Mouse (Mus musculus) hindbrain, embryonic 11.5 days (tissue): ENCODE measurements at regions not wholly inside any gene's neighbourhood (a gene's known extent, or its start where the extent isn't known, plus 50 kb on each side); places are given as distances from the start of the nearest gene placed in this dataset.

Source experiments
- ATAC-seq: fragments of 200-750 bp; cut with Nextera tagmentation; 2 replicates; pipeline ENCODE4 v1.8.0; 2017; ENCODE audit warnings: mild to moderate bottlenecking, moderate TSS enrichment, moderate library complexity; ENCODE audit not compliant: low FRiP score
- DNase-seq: peaks from one replicate; pipeline ENCODE4 v3.0.0-alpha.2; 2015; ENCODE audit warnings: low spot score
- H3K27ac ChIP-seq: fragments of 300-500 bp; sonication (generic); 2 replicates; pipeline ENCODE4 v1.5.1; 2014; ENCODE audit warnings: mild to moderate bottlenecking, low read depth, low read length
- H3K27me3 ChIP-seq: fragments of 300-500 bp; sonication (generic); 2 replicates; pipeline ENCODE4 v1.6.1; 2014; ENCODE audit warnings: mild to moderate bottlenecking, low read length, moderate library complexity, mixed read lengths; ENCODE audit not compliant: control insufficient read depth, insufficient read depth
- H3K36me3 ChIP-seq: fragments of 300-500 bp; sonication (generic); 2 replicates; pipeline ENCODE4 v1.6.1; 2014; ENCODE audit warnings: mild to moderate bottlenecking, low read length, moderate library complexity, mixed read lengths; ENCODE audit not compliant: control insufficient read depth, insufficient read depth
- H3K4me1 ChIP-seq: fragments of 300-500 bp; sonication (generic); replicated peaks from 2 replicates; pipeline ENCODE4 v1.6.1; 2014; ENCODE audit warnings: low read length, mixed read lengths; ENCODE audit not compliant: control insufficient read depth, insufficient read depth
- H3K4me2 ChIP-seq: fragments of 300-500 bp; sonication (generic); replicated peaks from 2 replicates; pipeline ENCODE4 v1.6.1; 2014; ENCODE audit warnings: mild to moderate bottlenecking, low read depth, low read length
- H3K4me3 ChIP-seq: fragments of 300-500 bp; sonication (generic); 2 replicates; pipeline ENCODE4 v1.5.1; 2014; ENCODE audit warnings: low read depth, low read length
- H3K9ac ChIP-seq: fragments of 300-500 bp; sonication (generic); 2 replicates; pipeline ENCODE4 v1.6.1; 2014; ENCODE audit warnings: low read depth, low read length
- H3K9me3 ChIP-seq: fragments of 300-500 bp; sonication (generic); 2 replicates; pipeline ENCODE4 v1.6.1; 2016; ENCODE audit warnings: low read length; ENCODE audit not compliant: control insufficient read depth
- WGBS: fragments of 180-500 bp; shearing (Covaris S2); extraction: QIAGEN DNeasy Blood & Tissue Kit; methylation state at CpG from one replicate; pipeline ENCODE4 v1.1.7; 2014; 5-methylcytosine and 5-hydroxymethylcytosine counted together

- Histone ChIP-seq H3K27me3 (no peaks in the 10 kb centered on the region), H3K4me1 (no peaks in the 10 kb centered on the region), H3K9ac (no peak overlapping the region), H3K9me3 (no peaks in the 10 kb centered on the region), H3K36me3 (no peaks in the 10 kb centered on the region), H3K4me2 (no peak overlapping the region), H3K27ac (no peak overlapping the region), H3K4me3 (no peak overlapping the region)
- DNase-seq (no peak), ATAC-seq (no peak)
- 78% methylated on average over 3 of the region's 3 CpGs for WGBS
Measured at GRCm38 (mm10) chr15:37166744-37167143, 159.2 kb upstream of the Zfp706 start.

DNA sequence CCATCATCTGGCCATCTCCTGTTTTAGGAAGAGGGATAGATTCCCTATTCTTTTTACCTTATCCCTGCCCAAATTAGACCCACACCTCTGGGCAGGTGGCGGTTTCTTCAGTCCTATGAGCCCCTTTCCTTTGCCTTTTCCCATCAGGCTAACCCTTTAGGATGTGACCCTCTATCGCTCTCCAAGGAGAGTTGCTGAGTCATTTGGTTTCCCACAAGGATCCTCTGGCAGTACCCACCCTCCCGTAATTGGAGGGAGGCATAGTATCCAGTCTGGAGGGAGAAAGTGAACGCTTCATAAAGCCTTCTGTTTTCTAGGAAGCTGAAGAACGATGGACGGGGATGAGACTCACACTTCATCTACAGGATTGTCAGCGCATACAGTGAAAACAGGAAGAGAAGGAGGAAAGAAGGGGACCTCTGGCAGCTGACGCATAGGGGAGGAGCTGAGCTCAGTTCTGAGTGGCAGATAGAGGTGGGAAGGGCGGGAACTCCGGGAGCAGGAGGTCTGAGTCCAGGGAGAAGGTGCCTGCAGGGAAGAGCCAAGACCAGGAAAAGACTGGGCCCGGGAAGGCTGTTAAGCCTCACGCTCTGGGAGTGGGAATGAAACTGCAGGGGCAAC, 158.4 kb upstream of the Zfp706 start:
- H3K4me3 ChIP-seq: no peak overlapping the region
- no peak overlapping the region for H3K27ac ChIP-seq
- H3K9me3 ChIP-seq: no peaks in the 10 kb centered on the region
- H3K36me3 ChIP-seq: no peaks in the 10 kb centered on the region
- ATAC-seq (no peak), DNase-seq (peak; percentile 7)
- no peak overlapping the region for H3K9ac ChIP-seq
- 23% methylated on average over 12 of the region's 12 CpGs for WGBS
- no peaks in the 10 kb centered on the region for H3K27me3 ChIP-seq
- no peak overlapping the region for H3K4me2 ChIP-seq
- H3K4me1 ChIP-seq: no peaks in the 10 kb centered on the region

GRCm38 (mm10) chr15:37165216-37165615, 157.6 kb upstream of the Zfp706 start:
- Histone ChIP-seq H3K4me1 (no peaks in the 10 kb centered on the region), H3K9ac (no peak overlapping the region), H3K36me3 (no peaks in the 10 kb centered on the region), H3K4me2 (no peak overlapping the region), H3K9me3 (no peaks in the 10 kb centered on the region), H3K27me3 (no peaks in the 10 kb centered on the region), H3K27ac (no peak overlapping the region), H3K4me3 (no peak overlapping the region)
- no peak for DNase-seq
- WGBS: 37% methylated on average over 2 of the region's 2 CpGs
- ATAC-seq: no peak

DNA sequence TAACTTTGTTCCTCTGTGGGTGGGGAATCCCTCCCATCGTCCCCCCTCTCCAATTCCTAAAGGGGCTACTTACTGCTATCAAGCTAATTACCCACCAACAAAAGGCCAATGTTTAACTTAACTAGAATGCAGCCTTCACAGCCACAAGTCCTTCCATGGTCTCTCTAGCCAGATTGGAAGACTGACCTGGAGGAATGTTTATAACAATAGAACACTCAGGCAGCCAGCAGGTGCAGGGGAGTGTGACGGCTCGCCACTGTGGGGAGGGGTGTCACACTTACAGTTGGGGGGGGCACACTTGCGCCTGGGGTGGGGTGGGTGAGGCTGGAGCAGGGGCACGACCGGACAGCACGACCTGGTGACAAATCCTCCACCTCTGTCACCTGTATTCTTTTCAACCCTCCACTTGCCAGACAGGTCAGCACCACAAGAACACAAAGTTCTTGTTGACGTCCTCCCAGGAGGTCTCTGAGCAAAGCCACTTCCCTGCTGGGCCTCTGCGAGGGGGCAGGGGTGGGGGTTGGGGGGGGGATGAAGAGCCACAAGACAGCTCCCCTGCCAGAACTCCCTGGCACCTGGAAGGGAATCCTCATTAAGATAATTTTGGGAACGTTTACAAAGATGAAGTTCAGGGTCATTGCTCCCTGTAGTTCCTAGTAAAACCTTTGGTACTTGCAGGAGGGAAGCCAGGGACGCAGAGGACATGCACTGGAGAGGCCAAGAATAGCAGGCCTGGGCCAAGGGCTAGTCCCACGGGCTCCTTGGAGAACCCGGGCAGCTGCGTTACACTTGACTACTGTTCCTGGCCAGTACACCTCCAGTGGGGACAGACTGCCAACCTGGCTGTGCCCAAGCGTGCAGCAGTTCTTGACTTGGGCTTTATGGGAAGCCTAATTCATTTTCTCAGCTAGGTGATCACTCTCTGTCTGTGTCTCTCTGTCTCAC, 156.9 kb upstream of the Zfp706 start:
- no peaks in the 10 kb centered on the region for H3K9me3 ChIP-seq
- H3K36me3 ChIP-seq: no peaks in the 10 kb centered on the region
- DNase-seq: no peak
- H3K4me2 ChIP-seq: no peak overlapping the region
- H3K4me3 ChIP-seq: no peak overlapping the region
- H3K9ac ChIP-seq: no peak overlapping the region
- H3K27ac ChIP-seq: no peak overlapping the region
- H3K27me3 ChIP-seq: no peaks in the 10 kb centered on the region
- 38% methylated on average over 15 of the region's 15 CpGs for WGBS
- H3K4me1 ChIP-seq: no peaks in the 10 kb centered on the region
- no peak for ATAC-seq

GRCm38 (mm10) chr15:37159956-37160355, 152.4 kb upstream of the Zfp706 start:
- Histone ChIP-seq H3K36me3 (no peaks in the 10 kb centered on the region), H3K4me2 (no peak overlapping the region), H3K4me3 (no peak overlapping the region), H3K4me1 (no peaks in the 10 kb centered on the region), H3K27me3 (no peaks in the 10 kb centered on the region), H3K9me3 (no peaks in the 10 kb centered on the region), H3K27ac (no peak overlapping the region), H3K9ac (no peak overlapping the region)
- 75% methylated on average over 4 of the region's 4 CpGs for WGBS
- no peak for ATAC-seq
- no peak for DNase-seq

- peak; percentile 34 for DNase-seq
- Histone ChIP-seq H3K4me3 (no peak overlapping the region), H3K9ac (no peak overlapping the region)
Measured at GRCm38 (mm10) chr15:37159349-37159748, 151.8 kb upstream of the Zfp706 start.

GRCm38 (mm10) chr15:37157386-37157785, 149.8 kb upstream of the Zfp706 start:
- no peaks in the 10 kb centered on the region for H3K36me3 ChIP-seq
- 69% methylated on average over 4 of the region's 4 CpGs for WGBS
- no peaks in the 10 kb centered on the region for H3K9me3 ChIP-seq
- H3K4me3 ChIP-seq: no peak overlapping the region
- ATAC-seq: no peak
- H3K27me3 ChIP-seq: no peaks in the 10 kb centered on the region
- no peak overlapping the region for H3K9ac ChIP-seq
- no peaks in the 10 kb centered on the region for H3K4me1 ChIP-seq
- H3K27ac ChIP-seq: no peak overlapping the region
- H3K4me2 ChIP-seq: no peak overlapping the region
- DNase-seq: no peak

More at GRCm38 (mm10) chr15:37159349-37159748, 151.8 kb upstream of the Zfp706 start:
- Histone ChIP-seq H3K9me3 (no peaks in the 10 kb centered on the region), H3K27me3 (no peaks in the 10 kb centered on the region), H3K27ac (no peak overlapping the region), H3K4me2 (no peak overlapping the region), H3K36me3 (no peaks in the 10 kb centered on the region), H3K4me1 (no peaks in the 10 kb centered on the region)
- 13% methylated on average over 4 of the region's 4 CpGs for WGBS
- no peak for ATAC-seq

DNA sequence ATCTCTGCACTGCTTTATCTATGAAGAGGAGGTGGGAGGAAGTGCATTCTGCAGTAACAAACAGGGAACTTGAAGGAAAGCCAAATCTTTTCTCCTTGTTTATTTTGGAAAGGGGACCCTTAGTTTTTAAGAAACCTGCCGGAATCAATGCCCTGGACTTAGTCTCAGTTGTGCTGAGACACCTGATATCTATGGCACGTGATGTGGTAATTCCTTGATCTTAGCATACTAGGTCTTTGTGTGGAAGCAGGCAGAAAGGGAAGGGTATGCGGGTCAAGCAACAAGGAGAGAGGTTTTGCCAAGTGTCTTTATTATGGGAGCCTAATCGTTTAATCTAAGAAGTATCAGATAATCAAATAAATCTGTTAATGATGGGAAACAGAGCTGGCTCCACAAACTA, 147.4 kb upstream of the Zfp706 start:
- no peaks in the 10 kb centered on the region for H3K4me1 ChIP-seq
- no peak overlapping the region for H3K9ac ChIP-seq
- no peaks in the 10 kb centered on the region for H3K27me3 ChIP-seq
- H3K27ac ChIP-seq: no peak overlapping the region
- no peaks in the 10 kb centered on the region for H3K36me3 ChIP-seq
- WGBS: 87% methylated on average over 4 of the region's 4 CpGs
- no peak overlapping the region for H3K4me3 ChIP-seq
- ATAC-seq (no peak), DNase-seq (no peak)
- H3K4me2 ChIP-seq: no peak overlapping the region
- no peaks in the 10 kb centered on the region for H3K9me3 ChIP-seq

DNA sequence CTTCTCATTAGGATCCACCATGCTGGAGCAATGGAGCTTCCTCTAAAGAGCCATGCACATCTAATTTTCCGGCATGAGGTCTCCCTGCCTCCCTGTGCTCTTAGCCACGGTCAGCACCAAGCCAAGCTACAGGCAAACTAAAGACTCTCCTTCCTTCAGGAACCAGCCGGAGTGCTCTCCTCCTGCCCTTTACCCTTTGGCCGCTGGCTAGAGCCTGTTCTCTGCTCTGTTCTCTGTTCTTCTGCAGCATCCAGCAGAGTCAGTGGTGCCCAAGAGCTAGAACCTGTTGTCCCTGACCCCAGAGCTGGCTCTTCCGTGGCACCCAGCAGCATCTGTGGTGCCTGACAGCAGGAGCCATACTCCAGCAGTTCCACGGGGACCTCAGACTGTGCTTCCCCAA, 145.6 kb upstream of the Zfp706 start:
- H3K4me3 ChIP-seq: no peak overlapping the region
- H3K9ac ChIP-seq: no peak overlapping the region
- no peak overlapping the region for H3K27ac ChIP-seq
- 87% methylated on average over 6 of the region's 6 CpGs for WGBS
- H3K4me2 ChIP-seq: no peak overlapping the region
- no peak for DNase-seq
- no peaks in the 10 kb centered on the region for H3K27me3 ChIP-seq
- H3K9me3 ChIP-seq: no peaks in the 10 kb centered on the region
- no peak for ATAC-seq
- H3K4me1 ChIP-seq: no peaks in the 10 kb centered on the region
- no peaks in the 10 kb centered on the region for H3K36me3 ChIP-seq
